Mouse (Mus musculus): ENCODE data around the gene 1700001L19Rik.

DNA sequence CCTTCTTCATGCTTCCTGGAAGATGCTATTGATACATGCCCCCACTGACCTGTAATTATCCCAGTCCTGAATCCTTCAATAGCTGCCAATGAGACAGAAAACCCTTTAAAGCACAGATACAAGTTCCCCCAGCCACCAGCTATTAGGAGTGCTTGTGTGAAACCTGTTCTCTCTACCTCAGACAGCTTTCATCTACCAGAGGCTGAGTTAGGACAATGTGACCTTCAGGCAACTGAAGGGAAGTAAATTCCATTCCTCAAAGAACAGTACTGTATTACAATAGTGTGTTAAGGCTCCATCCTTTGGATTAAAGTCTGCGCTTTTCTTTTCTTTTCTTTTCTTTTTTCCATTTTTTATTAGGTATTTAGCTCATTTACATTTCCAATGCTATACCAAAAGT, 45.6 kb downstream of the 1700001L19Rik start:
- TF ChIP-seq CTCF (IDR thresholded peaks at IDR 0.05; ENCODE audit: low read depth, low read length): no peak
- TF ChIP-seq POLR2A (IDR thresholded peaks at IDR 0.05; ENCODE audit: extremely low read depth, insufficient read depth, low read length): no peak
